Mouse (Mus musculus) c-Kit-positive CD71-positive TER-119-negative erythroid progenitor cells, embryonic 14.5 days (primary cell): ENCODE results near the gene Kat8.

Experiments
- DNase-seq: peaks from one replicate; pipeline ENCODE4 v3.0.0-alpha.2; 2013; ENCODE audit warnings: low read depth

The Kat8 gene

GRCm38 (mm10) chr7:127897542-127897941 lies 14.8 kb upstream of the Kat8 start:
- DNase-seq: no peak

- DNase-seq: no peak
These were observed 13.9 kb upstream of the Kat8 start for GRCm38 (mm10) chr7:127898179-127898956.

- no peak for DNase-seq
These were observed 12.3 kb upstream of the Kat8 start for GRCm38 (mm10) chr7:127899997-127900396.

- no peak for DNase-seq
These were observed 10.5 kb upstream of the Kat8 start for GRCm38 (mm10) chr7:127901772-127902171.

- DNase-seq: peak; percentile 70
These were observed 8.1 kb upstream of the Kat8 start, which contains the start of gene Bckdk for GRCm38 (mm10) chr7:127903971-127904796. Gene Bckdk, plus strand, starts transcription at chr7:127904082.

- DNase-seq: no peak
These were observed 4.4 kb upstream of the Kat8 start for GRCm38 (mm10) chr7:127907939-127908338.

- DNase-seq: no peak
These were observed 3.7 kb upstream of the Kat8 start for GRCm38 (mm10) chr7:127908656-127909055.

GRCm38 (mm10) chr7:127912938-127913337 lies 622 bp downstream of the Kat8 start:
- DNase-seq: no peak

GRCm38 (mm10) chr7:127915293-127915692 lies 3.0 kb downstream of the Kat8 start:
- no peak for DNase-seq

- DNase-seq: peak; percentile 58
These were observed 5.9 kb downstream of the Kat8 start for GRCm38 (mm10) chr7:127918203-127918602.

GRCm38 (mm10) chr7:127919290-127919689 lies 7.0 kb downstream of the Kat8 start:
- no peak for DNase-seq

GRCm38 (mm10) chr7:127921516-127921915 lies 9.2 kb downstream of the Kat8 start:
- DNase-seq: no peak

GRCm38 (mm10) chr7:127922451-127923275 lies 10.3 kb downstream of the Kat8 start:
- DNase-seq: no peak

- DNase-seq: no peak
These were observed 11.4 kb downstream of the Kat8 start for GRCm38 (mm10) chr7:127923714-127924113.

GRCm38 (mm10) chr7:127925252-127925651 lies 12.9 kb downstream of the Kat8 start:
- no peak for DNase-seq

- DNase-seq: no peak
These were observed 13.8 kb downstream of the Kat8 start for GRCm38 (mm10) chr7:127926066-127926465.

GRCm38 (mm10) chr7:127926846-127927245 lies 14.5 kb downstream of the Kat8 start:
- DNase-seq: no peak

- DNase-seq: no peak
These were observed 15.4 kb downstream of the Kat8 start for GRCm38 (mm10) chr7:127927726-127928125.

- no peak for DNase-seq
These were observed 16.3 kb downstream of the Kat8 start for GRCm38 (mm10) chr7:127928596-127928995.

- DNase-seq: no peak
These were observed 17.6 kb downstream of the Kat8 start, which contains the start of gene Prss8 for GRCm38 (mm10) chr7:127929923-127930322. Gene Prss8, minus strand, starts transcription at chr7:127930104.

GRCm38 (mm10) chr7:127930636-127931035 lies 18.3 kb downstream of the Kat8 start:
- no peak for DNase-seq
